8 mouse cellular contexts compared by ENCODE assay signal in genomic region chr14:76503231-76503851, GRCm38 (mm10). TPM values are rescaled to one million over a fixed set of nuclear protein-coding genes. Genes with fewer than 3 reads are reported as not detected.
A peak's percentile ranks its signal among the peaks of the same experiment; 100 is the strongest.
DNase-seq lines count a peak whose midpoint lies in the region; ATAC-seq and TF ChIP-seq lines count a peak whose summit lies in the region.

No protein-coding gene starts in this region.

- TF ChIP-seq EP300 in liver, embryonic 14.5 days (IDR thresholded peaks at IDR 0.05; ENCODE audit: low read depth) = no peak

- peak overlapping the region; percentile 66 for H3K4me2 ChIP-seq in lung, embryonic 16.5 days (ENCODE audit: low read depth, low read length)
- H3K4me2 ChIP-seq in heart, embryonic 13.5 days = peak overlapping the region; percentile 97
- H3K4me2 ChIP-seq in liver, embryonic 14.5 days (ENCODE audit: low read depth) = peak overlapping the region; percentile 84

- TF ChIP-seq POLR2A in olfactory bulb, adult 2 months (IDR thresholded peaks at IDR 0.05; ENCODE audit: insufficient read depth, low read depth, low read length) = no peak

- TF ChIP-seq CTCF in liver, embryonic 14.5 days (IDR thresholded peaks at IDR 0.05; ENCODE audit: low read depth) = peak; percentile 61
- no peak for TF ChIP-seq CTCF in olfactory bulb, adult 2 months (IDR thresholded peaks at IDR 0.05; ENCODE audit: insufficient read depth, low read depth, low read length)

- H3K4me1 ChIP-seq in lung, embryonic 16.5 days (replicated peaks; ENCODE audit: control insufficient read depth, insufficient read depth, low read length) = peaks cover 27% of the 10 kb centered on the region
- peaks cover 36% of the 10 kb centered on the region for H3K4me1 ChIP-seq in heart, embryonic 13.5 days
- peaks cover 10 to 11% of the 10 kb centered on the region in 2 experiments; a peak in 3 of 4 replicates for H3K4me1 ChIP-seq in liver, embryonic 14.5 days (replicated peaks; ENCODE audit: control insufficient read depth in 2 of 2, insufficient read depth in 2 of 2, low read length in 1 of 2)
- peaks cover 13% of the 10 kb centered on the region for H3K4me1 ChIP-seq in olfactory bulb, adult 2 months (ENCODE audit: control insufficient read depth, insufficient read depth, low read length)

- peaks cover 21% of the 10 kb centered on the region for H3K36me3 ChIP-seq in lung, embryonic 16.5 days (ENCODE audit: control insufficient read depth, insufficient read depth, low read length)
- H3K36me3 ChIP-seq in heart, embryonic 13.5 days = peaks cover 21% of the 10 kb centered on the region
- peaks cover 18% of the 10 kb centered on the region for H3K36me3 ChIP-seq in liver, embryonic 14.5 days (replicated peaks; ENCODE audit: control insufficient read depth, insufficient read depth, low read depth)

- WGBS in lung, embryonic 16.5 days = 5% methylated on average over 13 of the region's 13 CpGs
- 5% methylated on average over 13 of the region's 13 CpGs for WGBS in heart, embryonic 13.5 days
- WGBS in liver, embryonic 14.5 days (ENCODE audit: insufficient replicate concordance) = 9% methylated on average over 13 of the region's 13 CpGs
- 2% methylated on average over 13 of the region's 13 CpGs for WGBS in olfactory bulb, adult 2 months

- H3K27me3 ChIP-seq in lung, embryonic 16.5 days (ENCODE audit: control insufficient read depth, insufficient read depth, low read depth, low read length) = no peaks in the 10 kb centered on the region
- H3K27me3 ChIP-seq in heart, embryonic 13.5 days (replicated peaks) = no peaks in the 10 kb centered on the region
- H3K27me3 ChIP-seq in liver, embryonic 14.5 days (ENCODE audit: control insufficient read depth, insufficient read depth, low read length) = no peaks in the 10 kb centered on the region

- H3K9me3 ChIP-seq in lung, embryonic 16.5 days (ENCODE audit: control insufficient read depth, low read length) = no peaks in the 10 kb centered on the region
- no peaks in the 10 kb centered on the region for H3K9me3 ChIP-seq in heart, embryonic 13.5 days
- no peaks in the 10 kb centered on the region for H3K9me3 ChIP-seq in liver, embryonic 14.5 days (ENCODE audit: control insufficient read depth, low read length)

- no peak for ATAC-seq in lung, embryonic 16.5 days (ENCODE audit: low read depth)
- no peak for ATAC-seq in heart, embryonic 13.5 days (ENCODE audit: extremely low read depth, insufficient number of reproducible peaks, low FRiP score, low TSS enrichment)
- ATAC-seq in liver, embryonic 14.5 days (ENCODE audit: insufficient read depth) = no peak

- H3K27ac ChIP-seq in lung, embryonic 16.5 days (ENCODE audit: low read length) = peak overlapping the region; percentile 97
- peak overlapping the region; percentile 100 for H3K27ac ChIP-seq in heart, embryonic 13.5 days (replicated peaks)
- H3K27ac ChIP-seq in liver, embryonic 14.5 days = peak overlapping the region; percentile 83
- peak overlapping the region; percentile 94 for H3K27ac ChIP-seq in olfactory bulb, adult 2 months (ENCODE audit: insufficient read depth, low read depth, low read length)

- H3K4me3 ChIP-seq in lung, embryonic 16.5 days (ENCODE audit: low read length) = peak overlapping the region; percentile 90
- peak overlapping the region; percentile 75 for H3K4me3 ChIP-seq in heart, embryonic 13.5 days
- peak overlapping the region; percentile 78 to 97 for H3K4me3 ChIP-seq in liver, embryonic 14.5 days (ENCODE audit: insufficient read depth in 1 of 2, low read depth in 2 of 2, low read length in 2 of 2)
- H3K4me3 ChIP-seq in olfactory bulb, adult 2 months (ENCODE audit: insufficient read depth, low read depth, low read length) = peak overlapping the region; percentile 37

- no peak for DNase-seq in lung, postnatal 14 days
- peak; percentile 31 to 58 for DNase-seq in cerebellum, postnatal 25 days
- peak; percentile 58 to 74 (median 64) for DNase-seq in liver, embryonic 14.5 days (ENCODE audit: low read depth in 3 of 3, low spot score in 3 of 3)
- DNase-seq in spleen, postnatal 14 days (ENCODE audit: low spot score in 2 of 2) = no peak
- DNase-seq in urinary bladder, postnatal 10 days (ENCODE audit: low spot score) = no peak

- H3K9ac ChIP-seq in lung, embryonic 16.5 days (ENCODE audit: low read length) = peak overlapping the region; percentile 91
- peak overlapping the region; percentile 98 for H3K9ac ChIP-seq in heart, embryonic 13.5 days
- peak overlapping the region; percentile 85 for H3K9ac ChIP-seq in liver, embryonic 14.5 days (replicated peaks)

RNA-seq across cellular contexts. Expression of gene Serp2, which starts 53.3 kb away (rescaled TPM):
- polyA plus RNA-seq in lung, embryonic 16.5 days (2015; fragmentation: Nextera tagmentation; extraction: Ambion mirVana) = 6.3 and 7.2 TPM in 2 replicates
- 12.2 and 13.6 TPM in 2 replicates for polyA plus RNA-seq in heart, embryonic 13.5 days (2015; fragmentation: Nextera tagmentation; extraction: Ambion mirVana)
- 0.31 and 0.63 TPM in 2 replicates for polyA plus RNA-seq in liver, embryonic 14.5 days (2012; rRNA removed)
- 1.3 and 1.7 TPM in 2 replicates for polyA plus RNA-seq in liver, embryonic 14.5 days (2014; fragmentation: Nextera tagmentation; extraction: Ambion mirVana)
- not detected in 2 replicates for polyA plus RNA-seq in olfactory bulb, adult 2 months (2012; ENCODE audit: insufficient read depth, insufficient read length, low replicate concordance, missing spikeins)

Comparison
In these comparisons a context has a peak if more than half of its experiments do, and no peak if none do; other contexts are left out.
1. H3K4me3 ChIP-seq: peak in every context shown above with its lines; median percentile 90 in lung, embryonic 16.5 days; 88 in liver, embryonic 14.5 days; 75 in heart, embryonic 13.5 days; 37 in olfactory bulb, adult 2 months.
2. DNase-seq: peak in cerebellum, postnatal 25 days (2 of 2) and liver, embryonic 14.5 days (3 of 3); none in lung, postnatal 14 days (single experiment), spleen, postnatal 14 days (0 of 2) and urinary bladder, postnatal 10 days (single experiment).
3. Peak in every context shown above with its lines, with median percentiles within 50 percentile points of each other: H3K27ac ChIP-seq, H3K4me2 ChIP-seq and H3K9ac ChIP-seq.